8 mouse cellular contexts compared by ENCODE assay signal in the genomic region with DNA sequence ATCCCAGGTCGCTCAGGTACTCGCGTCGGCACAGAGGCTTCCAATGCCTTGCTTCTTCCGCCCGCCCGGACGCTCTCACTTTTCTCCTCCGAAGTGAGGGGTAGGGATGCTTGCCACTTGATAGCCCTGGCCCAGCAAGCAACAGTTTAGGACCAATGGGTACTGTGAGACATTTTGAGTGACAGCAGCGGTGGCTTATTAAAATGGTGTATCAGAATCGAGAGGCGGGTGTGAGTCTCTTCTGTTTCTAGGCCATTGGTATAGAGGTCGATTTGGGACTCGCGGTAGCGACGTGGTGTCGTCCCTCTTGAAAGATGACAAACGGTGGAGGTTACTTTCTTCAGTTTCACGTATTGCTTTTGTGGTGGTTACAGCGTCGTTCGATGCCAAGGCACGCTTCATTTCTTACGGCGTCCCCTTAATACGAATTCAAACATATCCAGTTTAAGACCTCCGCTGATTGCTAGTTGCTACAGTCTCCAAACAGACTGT. TPM values are rescaled to one million over a fixed set of nuclear protein-coding genes. Genes with fewer than 3 reads are reported as not detected.
DNase-seq lines count a peak whose midpoint lies in the region; ATAC-seq and TF ChIP-seq lines count a peak whose summit lies in the region.

No protein-coding gene starts in this region.

- H3K27me3 ChIP-seq in heart, embryonic 13.5 days (replicated peaks), result no peaks in the 10 kb centered on the region
- H3K27me3 ChIP-seq in liver, embryonic 12.5 days (replicated peaks), result no peaks in the 10 kb centered on the region
- H3K27me3 ChIP-seq in stomach, postnatal 0 days (ENCODE audit: control insufficient read depth, insufficient read depth, low read length), result no peaks in the 10 kb centered on the region

- H3K4me3 ChIP-seq in brown adipose tissue, adult 24 weeks (ENCODE audit: insufficient read depth, low read depth, low read length), result peak overlapping the region; percentile 94
- peak overlapping the region; percentile 83 for H3K4me3 ChIP-seq in heart, embryonic 13.5 days
- H3K4me3 ChIP-seq in liver, embryonic 12.5 days, result peak overlapping the region; percentile 96
- H3K4me3 ChIP-seq in stomach, postnatal 0 days (ENCODE audit: low read depth, low read length), result peak overlapping the region; percentile 96

- H3K36me3 ChIP-seq in heart, embryonic 13.5 days, result 0 out of 2 replicates have a peak, but pooled peaks cover 4% of the 10 kb centered on the region
- peaks cover 2% of the 10 kb centered on the region; the same call in 1 of the 2 replicates for H3K36me3 ChIP-seq in liver, embryonic 12.5 days
- no peaks in the 10 kb centered on the region for H3K36me3 ChIP-seq in stomach, postnatal 0 days (ENCODE audit: control insufficient read depth, insufficient read depth, low read length)

- peaks cover 4% of the 10 kb centered on the region; the same call in 1 of the 2 replicates for H3K4me1 ChIP-seq in brown adipose tissue, adult 24 weeks (ENCODE audit: control insufficient read depth, insufficient read depth, insufficient read length, low read length)
- peaks cover 21% of the 10 kb centered on the region for H3K4me1 ChIP-seq in heart, embryonic 13.5 days
- peaks cover 22% of the 10 kb centered on the region for H3K4me1 ChIP-seq in liver, embryonic 12.5 days
- no peaks in the 10 kb centered on the region for H3K4me1 ChIP-seq in stomach, postnatal 0 days (replicated peaks; ENCODE audit: control insufficient read depth, insufficient read depth)

- TF ChIP-seq EP300 in stomach, postnatal 0 days (optimal IDR thresholded peaks at IDR 0.05), result no peak

- H3K9me3 ChIP-seq in heart, embryonic 13.5 days, result no peaks in the 10 kb centered on the region
- no peaks in the 10 kb centered on the region for H3K9me3 ChIP-seq in liver, embryonic 12.5 days (replicated peaks)
- H3K9me3 ChIP-seq in stomach, postnatal 0 days (ENCODE audit: control insufficient read depth, low read length), result no peaks in the 10 kb centered on the region

- DNase-seq in fat pad, adult 2 months (ENCODE audit: extremely low read depth, low read depth, low spot score), result peak; percentile 54
- DNase-seq in kidney, postnatal 10 days, result peak; percentile 90
- peak; percentile 90 to 91 for DNase-seq in natural killer cell, adult 2 months (ENCODE audit: low spot score in 2 of 2)
- DNase-seq in stomach, postnatal 0 days (ENCODE audit: low spot score), result peak; percentile 86

- WGBS in heart, embryonic 13.5 days, result under 1% methylated on average over 28 of the region's 28 CpGs
- under 1% methylated on average over 28 of the region's 28 CpGs for WGBS in liver, embryonic 12.5 days (ENCODE audit: insufficient replicate concordance)
- WGBS in stomach, postnatal 0 days, result under 1% methylated on average over 28 of the region's 28 CpGs

- peak overlapping the region; percentile 72 for H3K27ac ChIP-seq in brown adipose tissue, adult 24 weeks (replicated peaks; ENCODE audit: low read depth, low read length)
- peak overlapping the region; percentile 90 for H3K27ac ChIP-seq in heart, embryonic 13.5 days (replicated peaks)
- H3K27ac ChIP-seq in liver, embryonic 12.5 days, result peak overlapping the region; percentile 91
- peak overlapping the region; percentile 93 for H3K27ac ChIP-seq in stomach, postnatal 0 days (replicated peaks)

- no peak for TF ChIP-seq CTCF in stomach, postnatal 0 days (IDR thresholded peaks at IDR 0.05; ENCODE audit: low read depth)

- H3K9ac ChIP-seq in heart, embryonic 13.5 days, result peak overlapping the region; percentile 96
- H3K9ac ChIP-seq in liver, embryonic 12.5 days, result peak overlapping the region; percentile 86
- peak overlapping the region; percentile 81 for H3K9ac ChIP-seq in stomach, postnatal 0 days (ENCODE audit: low read length)

- peak overlapping the region; percentile 83 for H3K4me2 ChIP-seq in heart, embryonic 13.5 days
- peak overlapping the region; percentile 87 for H3K4me2 ChIP-seq in liver, embryonic 12.5 days
- peak overlapping the region; percentile 53 for H3K4me2 ChIP-seq in stomach, postnatal 0 days (replicated peaks; ENCODE audit: low read depth)

- ATAC-seq in CD4-positive, CD25-positive, alpha-beta regulatory T cell, adult 4 months, result peak; percentile 94
- peak; percentile 85 for ATAC-seq in heart, embryonic 13.5 days (ENCODE audit: extremely low read depth, insufficient number of reproducible peaks, low FRiP score, low TSS enrichment)
- peak; percentile 98 for ATAC-seq in liver, embryonic 12.5 days
- ATAC-seq in stomach, postnatal 0 days (ENCODE audit: low FRiP score, low TSS enrichment), result peak; percentile 96

RNA-seq across cellular contexts. Expression of a gene that starts 0.5 kb away (rescaled TPM):
- 10 to 100 TPM; 41.6 to 57.6 TPM for polyA plus RNA-seq in CD4-positive, CD25-positive, alpha-beta regulatory T cell, adult 4 months (2017; shearing (Covaris generic))
- 73.0 and 107 TPM in 2 replicates for polyA plus RNA-seq in brown adipose tissue, adult 24 weeks (2012; ENCODE audit: insufficient read depth, insufficient read length, missing spikeins)
- 42.7 TPM in 2 replicates for polyA plus RNA-seq in heart, embryonic 13.5 days (2015; fragmentation: Nextera tagmentation; extraction: Ambion mirVana)
- 42.1 and 45.0 TPM in 2 replicates for polyA plus RNA-seq in liver, embryonic 12.5 days (2016; fragmentation: Nextera tagmentation; extraction: Ambion mirVana)
- polyA plus RNA-seq in stomach, postnatal 0 days (2015; fragmentation: Nextera tagmentation; extraction: Ambion mirVana), result 38.9 and 39.7 TPM in 2 replicates

RNA-seq across cellular contexts. Expression of a gene that starts 0.6 kb away (rescaled TPM):
- 10 to 100 TPM; 27.6 to 30.5 TPM for polyA plus RNA-seq in CD4-positive, CD25-positive, alpha-beta regulatory T cell, adult 4 months (2017; shearing (Covaris generic))
- 6.3 and 6.6 TPM in 2 replicates for polyA plus RNA-seq in brown adipose tissue, adult 24 weeks (2012; ENCODE audit: insufficient read depth, insufficient read length, missing spikeins)
- 21.9 and 22.9 TPM in 2 replicates for polyA plus RNA-seq in heart, embryonic 13.5 days (2015; fragmentation: Nextera tagmentation; extraction: Ambion mirVana)
- 26.3 and 27.1 TPM in 2 replicates for polyA plus RNA-seq in liver, embryonic 12.5 days (2016; fragmentation: Nextera tagmentation; extraction: Ambion mirVana)
- polyA plus RNA-seq in stomach, postnatal 0 days (2015; fragmentation: Nextera tagmentation; extraction: Ambion mirVana), result 17.6 and 19.1 TPM in 2 replicates

Comparison
In these comparisons a context has a peak if more than half of its experiments do, and no peak if none do; other contexts are left out.
1. Peak in every context shown above with its lines: DNase-seq, ATAC-seq, H3K4me3 ChIP-seq and H3K27ac ChIP-seq.